Mouse (Mus musculus) B cell, adult 2 months (primary cell): Measurements from ENCODE around the gene Ehbp1.

Experiments
- DNase-seq, 2 experiments: peaks; one replicate each; pipeline ENCODE4 v3.0.0; 2022

The Ehbp1 gene

GRCm38 (mm10) chr11:22190576-22190975 lies 151.5 kb downstream of the Ehbp1 start:
- no peak for DNase-seq

- no peak for DNase-seq
These were observed 152.1 kb downstream of the Ehbp1 start for GRCm38 (mm10) chr11:22189970-22190369.

- DNase-seq = no peak
These were observed 160.3 kb downstream of the Ehbp1 start for GRCm38 (mm10) chr11:22181530-22182501.

- no peak for DNase-seq
These were observed 161.9 kb downstream of the Ehbp1 start for GRCm38 (mm10) chr11:22180146-22180545.

DNA sequence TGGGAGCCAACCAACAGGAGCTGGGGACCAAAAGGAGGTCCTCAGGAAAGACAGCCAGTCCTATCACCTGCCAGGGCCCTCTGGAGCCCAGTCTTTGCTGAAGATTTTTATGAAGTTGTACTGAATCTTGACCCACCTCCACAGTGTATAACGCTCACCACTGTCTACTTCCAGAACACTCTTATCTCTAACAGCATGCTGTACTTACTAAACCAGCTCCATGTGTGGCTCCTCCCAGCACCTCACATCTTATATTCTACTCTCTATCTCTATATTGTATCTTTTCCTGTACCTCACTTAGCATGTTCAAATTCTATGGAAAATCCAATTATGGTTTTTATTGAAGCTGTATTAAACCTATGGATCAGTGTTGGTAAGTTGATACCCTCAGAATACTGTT lies 163.5 kb downstream of the Ehbp1 start:
- no peak for DNase-seq

DNA sequence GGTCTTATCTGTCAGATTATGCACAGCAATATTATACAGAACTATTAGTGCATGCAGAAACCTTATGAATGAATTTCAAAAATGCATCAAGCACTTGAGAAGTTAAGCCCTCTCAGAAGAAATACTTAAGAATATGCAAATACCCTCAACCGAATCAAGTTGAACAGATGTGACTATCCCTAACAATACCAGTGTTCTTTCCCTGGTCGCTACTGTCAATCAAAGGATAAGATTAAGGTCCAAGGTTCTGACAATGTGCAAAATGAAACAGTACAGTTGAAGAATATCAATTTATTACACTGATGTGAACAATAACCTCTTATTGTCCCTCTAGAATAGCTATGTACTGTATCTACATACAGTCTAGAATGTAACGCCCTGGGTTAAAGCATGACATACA lies 167.8 kb downstream of the Ehbp1 start:
- no peak for DNase-seq

- no peak for DNase-seq
These were observed 171.0 kb downstream of the Ehbp1 start for GRCm38 (mm10) chr11:22170962-22171638.

- no peak for DNase-seq
These were observed 184.2 kb downstream of the Ehbp1 start for GRCm38 (mm10) chr11:22157882-22158281.

DNA sequence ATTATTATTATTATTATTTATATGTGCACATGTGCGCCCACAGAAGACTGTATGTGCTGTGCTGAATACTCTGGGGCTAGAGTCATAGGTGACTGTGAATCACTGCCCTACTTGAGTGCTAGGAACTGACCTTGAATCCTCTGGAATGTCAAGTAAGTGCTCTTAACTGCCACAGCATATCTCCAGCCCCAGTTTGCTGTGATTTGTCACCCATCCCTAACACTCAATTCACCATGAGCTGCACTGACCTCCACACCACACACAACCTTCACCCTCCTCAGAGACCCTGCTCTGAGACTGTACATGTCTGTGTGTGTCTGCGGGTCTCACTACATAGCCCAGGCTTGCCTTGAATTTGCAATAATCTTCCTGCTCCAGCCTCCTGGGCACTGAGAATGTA lies 185.9 kb downstream of the Ehbp1 start:
- no peak for DNase-seq

DNA sequence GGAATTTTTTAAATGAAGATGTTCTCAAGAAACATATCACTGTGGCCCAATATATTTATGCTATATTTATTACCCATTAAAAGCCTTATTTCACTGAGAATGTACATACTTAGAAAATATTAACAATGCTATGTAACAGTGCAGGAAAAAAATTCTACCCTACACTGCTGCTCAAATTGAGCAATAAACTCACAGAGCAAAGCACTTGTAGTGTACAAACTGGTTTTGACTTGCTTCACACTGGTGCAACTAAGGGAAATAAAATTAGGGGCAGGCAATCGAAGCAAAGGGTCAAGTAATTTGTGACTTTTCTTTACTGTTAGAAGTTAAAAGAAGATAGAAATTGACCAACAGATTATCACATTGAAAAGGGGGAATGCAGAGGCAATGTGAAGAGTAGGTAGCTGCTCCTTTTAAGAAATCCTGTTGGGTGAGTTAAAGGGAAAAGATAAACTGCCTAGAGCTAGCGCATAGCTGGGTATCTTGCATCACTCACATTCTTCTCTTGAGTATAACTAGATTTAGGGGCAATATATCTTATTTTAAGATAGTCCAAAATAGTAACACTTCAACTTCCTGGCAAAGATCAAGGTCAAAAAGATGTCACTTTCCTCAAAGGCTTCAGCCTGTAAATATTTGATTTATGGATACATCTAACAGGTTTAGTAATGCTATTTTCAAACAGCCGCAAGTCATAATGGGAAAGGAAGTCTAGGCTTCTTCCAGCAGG lies 186.6 kb downstream of the Ehbp1 start:
- DNase-seq = no peak

GRCm38 (mm10) chr11:22154501-22155294 lies 187.4 kb downstream of the Ehbp1 start:
- no peak for DNase-seq

- no peak for DNase-seq
These were observed 201.4 kb downstream of the Ehbp1 start for GRCm38 (mm10) chr11:22140737-22141136.

DNA sequence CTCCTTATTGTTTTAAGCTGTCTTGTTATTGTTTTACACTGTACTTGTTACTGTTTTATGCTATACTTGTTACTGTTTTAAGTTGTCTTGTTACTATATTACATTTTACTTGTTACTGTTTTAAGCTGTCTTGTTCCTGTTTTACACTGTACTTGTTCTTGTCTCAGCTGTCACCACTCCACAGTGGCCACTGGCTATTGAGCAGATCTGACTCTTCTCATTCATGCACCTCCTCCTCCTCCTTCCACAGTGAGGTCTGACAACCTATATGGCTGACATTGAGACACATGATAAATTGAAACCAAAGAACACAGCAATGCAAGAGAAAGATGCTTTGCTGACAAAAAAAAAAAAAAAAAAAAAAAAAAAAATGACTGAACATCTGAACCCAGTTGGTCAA lies 203.6 kb downstream of the Ehbp1 start:
- DNase-seq = no peak

DNA sequence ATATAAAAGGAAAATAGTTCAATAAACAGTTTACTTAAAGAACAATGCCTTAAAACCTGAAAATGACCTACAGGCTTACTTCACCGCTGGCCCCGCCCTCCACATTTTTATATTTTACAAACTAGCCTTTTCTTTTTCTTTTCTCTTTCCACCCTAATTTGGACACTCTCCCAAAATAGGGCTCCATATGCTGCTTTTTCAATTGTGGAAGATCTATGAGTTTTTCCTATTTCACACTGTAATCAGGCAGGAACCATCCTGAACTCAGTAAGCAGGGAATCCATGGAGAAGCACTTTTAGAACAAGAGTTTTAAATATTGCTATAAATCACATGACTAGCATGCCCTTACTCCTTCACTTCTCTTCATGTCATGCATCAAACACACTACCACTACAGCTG lies 216.9 kb downstream of the Ehbp1 start:
- DNase-seq = no peak

DNA sequence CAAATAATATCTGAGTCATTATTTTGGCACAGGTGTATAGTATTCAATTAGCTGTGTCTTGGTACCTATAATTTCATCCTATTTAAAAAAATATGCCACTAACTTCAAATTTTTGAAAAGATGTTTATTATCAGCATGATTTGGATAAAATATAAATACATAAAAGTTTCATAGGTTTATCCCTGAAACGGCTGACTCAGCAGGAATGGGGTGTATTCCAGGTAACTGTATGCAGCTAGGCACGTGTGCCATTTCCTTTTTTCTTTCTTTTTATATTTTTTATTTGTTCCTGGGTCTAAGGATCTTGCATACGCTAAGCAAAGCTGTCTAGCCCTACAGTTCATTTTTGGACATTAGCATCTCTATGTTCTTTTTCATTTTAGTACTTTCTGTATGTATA lies 223.2 kb downstream of the Ehbp1 start:
- DNase-seq = no peak

DNA sequence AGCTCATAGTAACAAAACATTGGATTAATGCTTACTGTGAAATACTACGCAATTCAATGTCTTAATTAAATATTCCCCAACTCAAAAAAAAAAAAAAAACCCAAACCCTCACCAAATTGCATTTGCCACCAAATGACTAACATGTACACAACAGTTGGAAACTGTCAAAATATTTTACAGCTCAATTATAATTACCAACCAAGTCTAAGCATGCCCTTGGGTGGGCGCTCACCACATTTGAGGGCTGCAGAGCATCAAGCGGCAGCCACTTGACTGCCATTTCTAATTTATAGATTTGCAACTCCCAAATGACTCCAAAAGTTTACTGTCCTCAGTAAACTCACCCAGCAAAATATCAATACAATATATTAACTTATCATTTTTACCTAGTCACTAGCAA lies 229.9 kb downstream of the Ehbp1 start:
- no peak for DNase-seq

- DNase-seq = no peak
These were observed 252.7 kb downstream of the Ehbp1 start for GRCm38 (mm10) chr11:22089346-22089745.

GRCm38 (mm10) chr11:22063352-22063751 lies 278.7 kb downstream of the Ehbp1 start:
- no peak for DNase-seq

GRCm38 (mm10) chr11:22061660-22062059 lies 280.4 kb downstream of the Ehbp1 start:
- DNase-seq = no peak

- no peak for DNase-seq
These were observed 284.6 kb downstream of the Ehbp1 start for GRCm38 (mm10) chr11:22057538-22057937.

GRCm38 (mm10) chr11:22055908-22056307 lies 286.2 kb downstream of the Ehbp1 start:
- no peak for DNase-seq

DNA sequence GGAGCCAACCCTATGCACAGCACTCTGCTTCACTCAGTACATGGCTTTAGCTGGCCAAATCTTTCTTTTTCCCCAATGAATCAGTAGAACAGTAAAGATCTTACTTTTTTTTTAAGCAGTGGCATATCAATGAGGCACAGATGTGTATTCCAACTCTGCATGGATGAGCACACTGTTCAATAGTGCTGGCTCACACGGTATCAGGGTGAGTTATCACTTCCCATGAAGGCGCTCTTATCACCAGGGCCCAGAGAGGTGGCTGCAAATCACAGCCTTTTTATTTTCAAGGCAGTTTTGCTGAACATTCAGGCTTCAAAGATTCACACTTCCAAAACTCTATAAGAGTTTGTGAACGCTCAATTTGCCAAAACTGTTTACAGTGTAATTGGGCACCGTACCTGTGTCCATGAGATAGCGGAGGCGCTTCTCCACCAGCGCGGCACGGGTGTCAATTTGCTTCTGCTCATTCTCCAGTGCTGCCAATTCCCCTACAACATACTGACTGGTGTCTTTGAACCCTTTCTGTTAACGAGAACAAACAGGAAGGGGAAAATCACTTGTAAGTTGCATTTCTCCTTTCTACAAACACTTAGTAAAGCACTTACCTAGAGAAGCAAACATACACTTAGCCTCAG lies 288.9 kb downstream of the Ehbp1 start:
- no peak for DNase-seq
